Comparison of ENCODE assay signal across 8 mouse cellular contexts in genomic region chr17:28930392-28931074, GRCm38 (mm10). TPM values are rescaled to one million over a fixed set of nuclear protein-coding genes. Genes with fewer than 3 reads are reported as not detected.
A peak's percentile ranks its signal among the peaks of the same experiment; 100 is the strongest.
DNase-seq lines count a peak whose midpoint lies in the region; ATAC-seq and TF ChIP-seq lines count a peak whose summit lies in the region.

No protein-coding gene starts in this region.

- H3K27me3 ChIP-seq in forebrain, embryonic 12.5 days: no peaks in the 10 kb centered on the region

- peak; percentile 60; the same call in 1 of the 2 replicates for ATAC-seq in forebrain, embryonic 12.5 days (ENCODE audit: low FRiP score)

- H3K27ac ChIP-seq in bone marrow, adult 2 months (ENCODE audit: control insufficient read depth, insufficient read depth, low read depth, low read length, poor library complexity): peak overlapping the region; percentile 83
- H3K27ac ChIP-seq in forebrain, embryonic 12.5 days: peak overlapping the region; percentile 81

- H3K4me2 ChIP-seq in forebrain, embryonic 12.5 days: peak overlapping the region; percentile 19

- intact Hi-C loops in heart, postnatal 14 days (cut with DNase I): no loop called here

- peaks cover 3% of the 10 kb centered on the region; the same call in 1 of the 2 replicates for H3K4me1 ChIP-seq in bone marrow, adult 2 months (ENCODE audit: control insufficient read depth, insufficient read depth, low read length)
- peaks cover 10% of the 10 kb centered on the region for H3K4me1 ChIP-seq in forebrain, embryonic 12.5 days

- DNase-seq in MN1 (ENCODE audit: low spot score): peak; percentile 96
- peak; percentile 94 to 98 for DNase-seq in heart, postnatal 14 days
- peak; percentile 84 for DNase-seq in large intestine, adult 2 months (ENCODE audit: low read depth, low spot score)
- peak; percentile 95 for DNase-seq in lung, postnatal 14 days
- peak; percentile 93 for DNase-seq in retina, postnatal 1 day
- DNase-seq in thymus, postnatal 14 days: no peak

- TF ChIP-seq CTCF in bone marrow, adult 2 months (IDR thresholded peaks at IDR 0.05; ENCODE audit: control insufficient read depth, insufficient read depth, low read length): peak; percentile 41

- no peak overlapping the region for H3K9ac ChIP-seq in forebrain, embryonic 12.5 days

- H3K4me3 ChIP-seq in bone marrow, adult 2 months (replicated peaks; ENCODE audit: control insufficient read depth, low read depth, low read length): no peak overlapping the region
- H3K4me3 ChIP-seq in forebrain, embryonic 12.5 days (replicated peaks): no peak overlapping the region

- 30% methylated on average over 14 of the region's 14 CpGs for WGBS in bone marrow, adult 2 months
- WGBS in forebrain, embryonic 12.5 days: 38% methylated on average over 14 of the region's 14 CpGs
- WGBS in large intestine, adult 2 months: 5% methylated on average over 14 of the region's 14 CpGs

- TF ChIP-seq POLR2A in bone marrow, adult 2 months (IDR thresholded peaks at IDR 0.05; ENCODE audit: borderline replicate concordance, control insufficient read depth, low read depth, low read length): no peak

- no peaks in the 10 kb centered on the region for H3K9me3 ChIP-seq in forebrain, embryonic 12.5 days

- no peaks in the 10 kb centered on the region for H3K36me3 ChIP-seq in forebrain, embryonic 12.5 days (replicated peaks)

RNA-seq across cellular contexts. Expression of gene Pxt1, which starts 13.1 kb away (rescaled TPM):
- polyA plus RNA-seq in bone marrow, adult 2 months (2011; ENCODE audit: insufficient read depth, insufficient read length, low replicate concordance, missing spikeins): 1.3 TPM in 1 of 2 replicates, not detected in the other
- polyA plus RNA-seq in forebrain, embryonic 12.5 days (2016; fragmentation: Nextera tagmentation; extraction: Ambion mirVana): 0.44 TPM in 1 of 2 replicates, not detected in the other
- total RNA-seq in heart, postnatal 14 days (2021): under 1 TPM; 0.36 to 0.44 TPM
- polyA plus RNA-seq in large intestine, adult 2 months (2012; rRNA removed): 0.11 and 0.14 TPM in 2 replicates

RNA-seq across cellular contexts. Expression of gene 4930539E08Rik, which starts 15.4 kb away (rescaled TPM):
- 0.29 TPM in 1 of 2 replicates, not detected in the other for polyA plus RNA-seq in bone marrow, adult 2 months (2011; ENCODE audit: insufficient read depth, insufficient read length, low replicate concordance, missing spikeins)
- polyA plus RNA-seq in forebrain, embryonic 12.5 days (2016; fragmentation: Nextera tagmentation; extraction: Ambion mirVana): 0.23 TPM in 2 replicates
- total RNA-seq in heart, postnatal 14 days (2021): under 1 TPM; 0.07 TPM
- 31.1 and 47.3 TPM in 2 replicates for polyA plus RNA-seq in large intestine, adult 2 months (2012; rRNA removed)

RNA-seq across cellular contexts. Expression of gene Kctd20, which starts 21.2 kb away (rescaled TPM):
- 50.2 and 81.5 TPM in 2 replicates for polyA plus RNA-seq in bone marrow, adult 2 months (2011; ENCODE audit: insufficient read depth, insufficient read length, low replicate concordance, missing spikeins)
- polyA plus RNA-seq in forebrain, embryonic 12.5 days (2016; fragmentation: Nextera tagmentation; extraction: Ambion mirVana): 127 and 129 TPM in 2 replicates
- total RNA-seq in heart, postnatal 14 days (2021): 10 to 100 TPM; 59.5 to 62.6 TPM
- 17.6 and 22.5 TPM in 2 replicates for polyA plus RNA-seq in large intestine, adult 2 months (2012; rRNA removed)

Comparison
In these comparisons a context has a peak if more than half of its experiments do, and no peak if none do; other contexts are left out.
1. RNA of gene 4930539E08Rik, which starts 15.4 kb away (polyA plus RNA-seq): 31.1 to 47.3 TPM in large intestine, adult 2 months; 0.23 TPM in forebrain, embryonic 12.5 days and 0.29 TPM in bone marrow, adult 2 months; every median in the first group is over 10 times any median in the second.